Mouse (Mus musculus): ENCODE data around the gene Tmco5b. TPM values are rescaled to one million over a fixed set of nuclear protein-coding genes. Genes with fewer than 3 reads are reported as not detected.

Tmco5b gene
- polyA plus RNA-seq, 1 experiment from 2014 or later: not detected

DNA sequence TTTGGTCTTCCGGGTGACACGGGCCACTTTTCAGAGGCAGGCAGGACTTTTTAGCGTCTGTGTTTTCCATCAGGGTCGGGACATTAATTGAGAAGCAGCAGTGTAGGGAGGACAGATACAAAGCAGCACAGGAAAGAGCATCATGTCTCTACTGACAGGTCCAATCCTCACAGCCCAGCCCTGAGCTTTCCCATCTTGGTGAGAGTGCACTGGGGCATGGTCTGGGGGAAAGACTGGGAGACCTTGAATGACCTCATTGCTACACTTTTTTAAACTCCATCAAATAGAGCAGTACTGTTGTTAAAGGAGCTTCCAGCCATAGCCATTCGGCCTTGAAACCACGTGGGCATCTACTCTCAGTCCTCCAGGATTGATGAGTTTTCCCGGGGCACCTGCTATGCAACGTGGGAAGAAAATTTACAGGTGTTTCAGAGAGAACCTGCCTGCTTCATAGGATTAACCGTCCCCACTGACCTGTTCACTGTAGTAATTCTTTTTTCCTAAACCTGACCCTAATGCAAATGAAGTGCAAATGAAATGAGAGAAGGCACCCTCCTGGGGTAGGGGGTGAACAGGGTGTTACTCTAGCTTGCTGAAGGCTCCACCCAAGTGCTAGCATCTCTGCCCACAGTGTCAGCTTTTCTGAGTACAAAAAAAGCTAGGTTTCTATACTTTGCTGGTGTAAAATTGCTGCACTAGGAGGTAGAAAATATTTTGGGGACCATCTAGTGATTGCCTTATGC lies 48.4 kb downstream of the Tmco5b start:
- DNase-seq (ENCODE audit: low spot score) (no peak), ATAC-seq (ENCODE audit: insufficient read depth, low FRiP score, low TSS enrichment) (no peak)
- H3K27ac ChIP-seq (ENCODE audit: low read depth, low read length): no peak overlapping the region
- H3K4me1 ChIP-seq (ENCODE audit: control insufficient read depth, insufficient read depth, low read length): no peaks in the 10 kb centered on the region
- H3K27me3 ChIP-seq (ENCODE audit: control insufficient read depth, insufficient read depth, low read length): no peaks in the 10 kb centered on the region
- H3K4me3 ChIP-seq (ENCODE audit: low read depth, low read length): no peak overlapping the region
- WGBS: 54% methylated on average over 9 of the region's 9 CpGs
- H3K9ac ChIP-seq (ENCODE audit: low read length): no peak overlapping the region
- H3K4me2 ChIP-seq (ENCODE audit: low read depth): no peak overlapping the region
- H3K36me3 ChIP-seq (ENCODE audit: control insufficient read depth, insufficient read depth, low read length): no peaks in the 10 kb centered on the region
- no peaks in the 10 kb centered on the region for H3K9me3 ChIP-seq (ENCODE audit: control insufficient read depth, low read length)

DNA sequence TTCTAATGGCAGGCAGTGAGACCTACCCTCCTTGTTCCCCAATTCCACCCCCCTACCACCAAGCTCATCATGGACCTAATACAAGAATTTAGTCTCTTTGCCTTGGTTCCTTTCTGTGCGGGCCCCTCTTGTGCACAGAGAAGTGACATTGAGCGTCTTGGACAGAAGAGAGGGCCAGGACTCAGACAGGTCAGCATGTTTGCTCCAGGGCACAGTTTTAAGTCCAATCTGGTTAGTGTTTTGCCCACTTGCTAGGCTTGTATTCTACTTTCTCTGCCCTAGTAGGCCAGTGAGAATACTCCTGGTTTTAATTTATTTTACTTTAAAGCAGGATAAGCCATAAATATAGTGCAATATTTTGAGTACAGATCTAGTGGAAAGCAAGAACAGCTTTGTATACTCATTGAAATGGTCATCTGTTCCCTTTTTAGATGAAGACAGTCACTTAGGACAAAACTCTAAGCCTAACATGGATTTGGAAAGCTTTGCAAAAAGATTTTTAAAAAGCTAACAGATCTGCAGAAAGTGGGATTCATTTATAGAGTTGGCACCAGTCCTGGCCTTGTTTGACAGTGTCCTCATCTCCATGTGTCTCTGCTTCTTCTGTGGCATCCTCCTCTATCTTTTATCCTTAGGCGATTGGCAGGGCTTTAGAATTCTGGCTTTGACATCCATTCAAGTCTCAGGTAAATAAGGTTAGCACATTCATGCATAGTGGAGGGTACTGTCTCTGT lies 50.2 kb downstream of the Tmco5b start:
- Histone ChIP-seq H3K4me1 (ENCODE audit: control insufficient read depth, insufficient read depth, low read length) (no peaks in the 10 kb centered on the region), H3K36me3 (ENCODE audit: control insufficient read depth, insufficient read depth, low read length) (no peaks in the 10 kb centered on the region), H3K27me3 (ENCODE audit: control insufficient read depth, insufficient read depth, low read length) (no peaks in the 10 kb centered on the region), H3K9me3 (ENCODE audit: control insufficient read depth, low read length) (no peaks in the 10 kb centered on the region), H3K4me2 (ENCODE audit: low read depth) (no peak overlapping the region), H3K27ac (ENCODE audit: low read depth, low read length) (no peak overlapping the region), H3K4me3 (ENCODE audit: low read depth, low read length) (no peak overlapping the region), H3K9ac (ENCODE audit: low read length) (no peak overlapping the region)
- WGBS: 92% methylated on average over 3 of the region's 3 CpGs
- ATAC-seq (ENCODE audit: insufficient read depth, low FRiP score, low TSS enrichment): no peak
- no peak for DNase-seq (ENCODE audit: low spot score)

DNA sequence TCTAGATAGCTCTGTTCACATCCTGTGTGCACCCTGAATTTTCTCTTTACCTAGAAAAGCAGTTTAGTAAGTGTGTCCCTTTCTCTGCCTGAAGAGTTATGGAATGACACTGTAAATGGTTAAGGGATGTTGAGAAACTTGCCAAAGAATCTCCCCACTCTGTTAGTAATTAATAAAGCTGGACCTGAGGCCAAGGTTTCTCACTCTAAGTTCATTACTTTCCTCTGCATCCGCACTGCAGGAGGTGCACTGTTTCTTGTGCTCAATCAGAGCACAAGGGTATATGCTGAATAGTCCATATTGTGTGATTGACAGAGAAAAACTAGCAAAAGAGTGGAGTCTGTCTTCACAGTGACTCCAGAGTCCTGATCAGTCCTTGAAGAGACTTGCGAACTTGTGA lies 59.0 kb downstream of the Tmco5b start:
- Histone ChIP-seq H3K9me3 (ENCODE audit: control insufficient read depth, low read length) (no peaks in the 10 kb centered on the region), H3K36me3 (ENCODE audit: control insufficient read depth, insufficient read depth, low read length) (no peaks in the 10 kb centered on the region), H3K4me1 (ENCODE audit: control insufficient read depth, insufficient read depth, low read length) (no peaks in the 10 kb centered on the region), H3K4me2 (ENCODE audit: low read depth) (no peak overlapping the region), H3K27me3 (ENCODE audit: control insufficient read depth, insufficient read depth, low read length) (no peaks in the 10 kb centered on the region), H3K4me3 (ENCODE audit: low read depth, low read length) (no peak overlapping the region), H3K9ac (ENCODE audit: low read length) (no peak overlapping the region), H3K27ac (ENCODE audit: low read depth, low read length) (no peak overlapping the region)
- 86% methylated on average over 2 of the region's 2 CpGs for WGBS
- DNase-seq (ENCODE audit: low spot score) (no peak), ATAC-seq (ENCODE audit: insufficient read depth, low FRiP score, low TSS enrichment) (no peak)

Other genes with a start within 250 kb of the Tmco5b start
- gene Ryr3, start 68.6 kb upstream of the Tmco5b start, polyA plus RNA-seq (2014; fragmentation: Nextera tagmentation; extraction: Ambion mirVana): 0.84 and 0.85 TPM in 2 replicates
- 1.6 and 1.7 TPM in 2 replicates for gene Fmn1, start 42.0 kb downstream of the Tmco5b start, polyA plus RNA-seq (2014; fragmentation: Nextera tagmentation; extraction: Ambion mirVana)